20 mouse cellular contexts compared by ENCODE assay signal in the genomic region with DNA sequence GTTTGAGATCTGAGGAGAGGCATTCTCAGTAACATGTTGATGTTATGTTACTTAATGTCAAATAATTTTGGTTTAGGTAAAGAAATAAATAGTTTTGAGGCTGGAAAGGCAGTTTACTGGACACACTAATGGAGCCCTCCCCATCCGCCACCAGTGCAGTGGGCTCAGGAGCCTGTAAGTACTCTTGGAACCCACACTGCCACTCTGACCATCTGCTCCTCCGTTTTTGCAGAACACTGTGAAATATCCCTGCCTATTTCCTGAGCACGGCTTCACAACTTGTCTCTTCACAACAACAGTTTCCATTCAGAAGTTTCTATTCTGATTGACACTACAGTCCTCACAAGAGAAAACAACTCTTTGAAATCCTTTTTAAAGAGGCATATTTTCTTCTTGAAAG.
DNase-seq lines count a peak whose midpoint lies in the region; ATAC-seq lines count a peak whose summit lies in the region.
"Had no signal": no experiment of that assay in that cellular context is flagged by ENCODE, and none has a peak within 500 bp of the region (broad histone marks: within the 10 kb centered on the region; RNA-seq: fewer than 3 reads in every experiment).

No protein-coding gene starts in this region.

- no peaks in the 10 kb centered on the region for H3K4me1 ChIP-seq in midbrain, embryonic 16.5 days (ENCODE audit: control insufficient read depth, insufficient read depth, low read length)
- H3K4me1 ChIP-seq: embryonic facial prominence, embryonic 15.5 days; forebrain, embryonic 10.5 days; heart, embryonic 10.5 days; hindbrain, embryonic 10.5 days; limb, embryonic 10.5 days; midbrain, embryonic 15.5 days; neural tube, embryonic 15.5 days had no signal

- ATAC-seq in cerebellum, adult (ENCODE audit: insufficient number of reproducible peaks, low FRiP score, low TSS enrichment), result 0 out of 2 replicates have a peak, but pooled peaks have one; percentile 36
- peak; percentile 72; the same call in 1 of the 2 replicates for ATAC-seq in frontal cortex, adult (ENCODE audit: low TSS enrichment)
- no peak for ATAC-seq in midbrain, embryonic 16.5 days
- ATAC-seq: midbrain, embryonic 15.5 days had no signal

- no peak overlapping the region for H3K9ac ChIP-seq in midbrain, embryonic 16.5 days (ENCODE audit: low read depth, low read length)
- H3K9ac ChIP-seq: embryonic facial prominence, embryonic 15.5 days; midbrain, embryonic 15.5 days; neural tube, embryonic 15.5 days had no signal

- no peak overlapping the region for H3K4me2 ChIP-seq in midbrain, embryonic 16.5 days (ENCODE audit: low read length)
- H3K4me2 ChIP-seq: embryonic facial prominence, embryonic 15.5 days; liver, embryonic 11.5 days; midbrain, embryonic 15.5 days; neural tube, embryonic 15.5 days had no signal

- H3K27ac ChIP-seq in midbrain, embryonic 16.5 days (ENCODE audit: low read length), result no peak overlapping the region
- H3K27ac ChIP-seq: embryonic facial prominence, embryonic 15.5 days; forebrain, embryonic 10.5 days; heart, embryonic 10.5 days; hindbrain, embryonic 10.5 days; limb, embryonic 10.5 days; midbrain, embryonic 15.5 days; neural tube, embryonic 15.5 days had no signal

- H3K36me3 ChIP-seq in midbrain, embryonic 16.5 days (ENCODE audit: control insufficient read depth, insufficient read depth, low read length), result no peaks in the 10 kb centered on the region
- H3K36me3 ChIP-seq: embryonic facial prominence, embryonic 15.5 days; forebrain, embryonic 10.5 days; heart, embryonic 10.5 days; hindbrain, embryonic 10.5 days; limb, embryonic 10.5 days; midbrain, embryonic 15.5 days; neural tube, embryonic 15.5 days had no signal

- H3K9me3 ChIP-seq in midbrain, embryonic 16.5 days (replicated peaks; ENCODE audit: control insufficient read depth, low read length, poor library complexity, severe bottlenecking), result no peaks in the 10 kb centered on the region
- H3K9me3 ChIP-seq: embryonic facial prominence, embryonic 15.5 days; forebrain, embryonic 10.5 days; heart, embryonic 10.5 days; hindbrain, embryonic 10.5 days; limb, embryonic 10.5 days; midbrain, embryonic 15.5 days; neural tube, embryonic 15.5 days had no signal

- H3K27me3 ChIP-seq in midbrain, embryonic 16.5 days (ENCODE audit: control insufficient read depth, insufficient read depth, low read depth, low read length), result no peaks in the 10 kb centered on the region
- H3K27me3 ChIP-seq: embryonic facial prominence, embryonic 15.5 days; midbrain, embryonic 15.5 days; neural tube, embryonic 15.5 days had no signal

- no peak overlapping the region for H3K4me3 ChIP-seq in midbrain, embryonic 16.5 days (ENCODE audit: low read depth, low read length)
- H3K4me3 ChIP-seq: embryonic facial prominence, embryonic 15.5 days; forebrain, embryonic 10.5 days; heart, embryonic 10.5 days; hindbrain, embryonic 10.5 days; limb, embryonic 10.5 days; midbrain, embryonic 15.5 days; neural tube, embryonic 15.5 days had no signal

- no peak for DNase-seq in cerebellum, adult 9-11 months
- DNase-seq in frontal cortex, postnatal 14 days (ENCODE audit: low spot score in 2 of 2), result no peak
- DNase-seq in right cerebral cortex, adult 2 months (ENCODE audit: low spot score in 2 of 2), result peak; percentile 26 to 34
- no peak for DNase-seq in right cerebral cortex, postnatal 4 days
- DNase-seq in spleen, postnatal 10 days (ENCODE audit: low spot score in 2 of 2), result no peak
- DNase-seq: adrenal gland, adult 2 months; kidney, adult 11 months; lung, adult 2 months; thymus, postnatal 36 days had no signal

- 79% methylated on average over 3 of the region's 3 CpGs for WGBS in midbrain, embryonic 16.5 days

Comparison
In these comparisons a context has a peak if more than half of its experiments do, and no peak if none do; other contexts are left out.
1. DNase-seq: peak in right cerebral cortex, adult 2 months (2 of 2); none in cerebellum, adult 9-11 months (single experiment), frontal cortex, postnatal 14 days (0 of 2), right cerebral cortex, postnatal 4 days (single experiment) and spleen, postnatal 10 days (0 of 2).